Mouse (Mus musculus) liver, adult 2 months (tissue): ENCODE measurements around the gene Spef1.

Experiments
- CTCF ChIP-seq: fragments of 200-500 bp; IDR thresholded peaks from 2 replicates; pipeline ENCODE4 v1.5.1; 2011; ENCODE audit warnings: low read depth, low read length, control low read depth
- POLR2A ChIP-seq: fragments of 200-500 bp; IDR thresholded peaks from 2 replicates; pipeline ENCODE4 v1.6.1; 2011; ENCODE audit warnings: low read length, control low read depth; ENCODE audit not compliant: insufficient read depth; ENCODE audit errors: extremely low read depth

- TF ChIP-seq POLR2A: no peak
- TF ChIP-seq CTCF: no peak
Measured at GRCm38 (mm10) chr2:131128211-131128610, 58.9 kb downstream of the Spef1 start.
